ENCODE assay signal across 8 mouse cellular contexts in the genomic region with DNA sequence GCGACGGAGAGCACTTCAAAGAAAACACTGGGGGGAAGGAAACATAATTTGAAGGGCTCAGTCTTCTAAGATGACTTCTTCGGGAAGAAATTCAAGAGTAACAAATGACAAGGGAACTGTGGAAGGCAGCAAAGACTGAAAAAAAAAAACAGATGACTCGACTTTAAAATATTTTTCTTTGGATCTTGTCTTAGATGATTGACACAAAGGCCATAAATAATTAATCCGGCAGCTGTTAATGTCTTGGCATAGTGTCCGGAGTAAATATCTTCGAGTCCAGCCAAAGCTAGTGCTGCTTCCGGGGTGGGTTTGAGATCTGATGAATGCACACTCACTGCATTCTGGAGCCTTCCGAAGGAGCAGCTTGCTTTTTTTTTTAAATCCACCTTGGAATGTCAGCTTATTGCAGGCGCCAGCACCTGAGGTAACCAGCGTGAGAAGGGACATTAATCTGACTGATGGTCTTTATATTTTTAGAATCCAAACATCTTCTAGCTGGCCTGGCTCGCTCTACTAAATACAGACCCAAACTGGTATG. TPM values are rescaled to one million over a fixed set of nuclear protein-coding genes. Genes with fewer than 3 reads are reported as not detected.
DNase-seq lines count a peak whose midpoint lies in the region; ATAC-seq and TF ChIP-seq lines count a peak whose summit lies in the region.

No protein-coding gene starts in this region.

- H3ac ChIP-seq in myocyte (ENCODE audit: control insufficient read depth, insufficient read length), result no peak overlapping the region

- 17% methylated on average over 12 of the region's 12 CpGs for WGBS in kidney, embryonic 15.5 days
- 46% methylated on average over 12 of the region's 12 CpGs for WGBS in forebrain, embryonic 10.5 days
- 18% methylated on average over 12 of the region's 12 CpGs for WGBS in intestine, embryonic 15.5 days

- peaks cover 20% of the 10 kb centered on the region for H3K4me1 ChIP-seq in kidney, embryonic 15.5 days
- H3K4me1 ChIP-seq in forebrain, embryonic 10.5 days, result peaks cover 16% of the 10 kb centered on the region
- no peaks in the 10 kb centered on the region; the same call in 1 of the 2 replicates for H3K4me1 ChIP-seq in intestine, embryonic 15.5 days (replicated peaks)

- H3K79me2 ChIP-seq in myocyte (ENCODE audit: control insufficient read depth, insufficient read depth), result no peaks in the 10 kb centered on the region

- 0 out of 2 replicates have a peak overlapping the region, but pooled peaks have one; percentile 50 for H3K9ac ChIP-seq in kidney, embryonic 15.5 days
- H3K9ac ChIP-seq in intestine, embryonic 15.5 days, result no peak overlapping the region; the same call in 1 of the 2 replicates

- DNase-seq in kidney, adult 11 months, result no peak
- no peak for DNase-seq in forebrain, embryonic 10.5 days (ENCODE audit: extremely low spot score, low spot score)
- no peak for DNase-seq in right cerebral cortex, postnatal 4 days
- no peak for DNase-seq in ovary, adult 18-20 months (ENCODE audit: low spot score)
- no peak for DNase-seq in adrenal gland, adult 8-10 months

- H3K27ac ChIP-seq in kidney, embryonic 15.5 days, result no peak overlapping the region
- H3K27ac ChIP-seq in forebrain, embryonic 10.5 days, result no peak overlapping the region
- no peak overlapping the region for H3K27ac ChIP-seq in intestine, embryonic 15.5 days

- peaks cover 54% of the 10 kb centered on the region for H3K27me3 ChIP-seq in kidney, embryonic 15.5 days
- H3K27me3 ChIP-seq in forebrain, embryonic 10.5 days (ENCODE audit: poor library complexity, severe bottlenecking), result peaks cover 67% of the 10 kb centered on the region
- H3K27me3 ChIP-seq in intestine, embryonic 15.5 days (replicated peaks), result peaks cover 16% of the 10 kb centered on the region
- peaks cover 4% of the 10 kb centered on the region for H3K27me3 ChIP-seq in myocyte (ENCODE audit: control insufficient read depth, insufficient read depth, insufficient read length)

- H3K4me3 ChIP-seq in kidney, embryonic 15.5 days (replicated peaks), result peak overlapping the region; percentile 66
- H3K4me3 ChIP-seq in forebrain, embryonic 10.5 days, result peak overlapping the region; percentile 72
- H3K4me3 ChIP-seq in intestine, embryonic 15.5 days (replicated peaks), result peak overlapping the region; percentile 62
- no peak overlapping the region for H3K4me3 ChIP-seq in myocyte

- H3K4me2 ChIP-seq in kidney, embryonic 15.5 days, result peak overlapping the region; percentile 100
- H3K4me2 ChIP-seq in intestine, embryonic 15.5 days (replicated peaks), result peak overlapping the region; percentile 99
- peak overlapping the region; percentile 18 for H3K4me2 ChIP-seq in myocyte (ENCODE audit: low read depth)

- H3K36me3 ChIP-seq in kidney, embryonic 15.5 days, result no peaks in the 10 kb centered on the region
- H3K36me3 ChIP-seq in forebrain, embryonic 10.5 days (replicated peaks), result no peaks in the 10 kb centered on the region
- no peaks in the 10 kb centered on the region for H3K36me3 ChIP-seq in intestine, embryonic 15.5 days
- H3K36me3 ChIP-seq in myocyte (ENCODE audit: control insufficient read depth, insufficient read depth), result no peaks in the 10 kb centered on the region

- no peaks in the 10 kb centered on the region for H3K9me3 ChIP-seq in kidney, embryonic 15.5 days (replicated peaks)
- peaks cover 3% of the 10 kb centered on the region; the same call in 1 of the 2 replicates for H3K9me3 ChIP-seq in forebrain, embryonic 10.5 days
- no peaks in the 10 kb centered on the region for H3K9me3 ChIP-seq in intestine, embryonic 15.5 days

- no peak for ATAC-seq in kidney, embryonic 15.5 days (replicated peaks; ENCODE audit: low FRiP score)
- no peak for ATAC-seq in intestine, embryonic 15.5 days

- TF ChIP-seq POLR2A in myocyte (IDR thresholded peaks at IDR 0.05; ENCODE audit: insufficient read length, low read depth), result no peak

TF ChIP-seq in myocyte, 11 proteins besides CTCF, POLR2A, EP300 and RAD21:
- TF ChIP-seq TCF3 (IDR thresholded peaks at IDR 0.05; ENCODE audit: insufficient read length, low read depth) (no peak), USF1 (IDR thresholded peaks at IDR 0.05; ENCODE audit: low read depth) (no peak)

RNA-seq across cellular contexts. Expression of gene Zfp385b, which starts 2.0 kb away (rescaled TPM):
- polyA plus RNA-seq in kidney, embryonic 15.5 days (2015; fragmentation: Nextera tagmentation; extraction: Ambion mirVana), result 6.7 and 6.9 TPM in 2 replicates
- 0.72 and 0.76 TPM in 2 replicates for polyA plus RNA-seq in forebrain, embryonic 10.5 days (2016; fragmentation: Nextera tagmentation; extraction: Ambion mirVana)
- 7.2 and 7.5 TPM in 2 replicates for polyA plus RNA-seq in intestine, embryonic 15.5 days (2015; fragmentation: Nextera tagmentation; extraction: Ambion mirVana)
- 0.28 TPM for polyA plus RNA-seq in myocyte (2012; fragmentation: generic; extraction: Trizol)
- under 1 TPM; 0.15 to 0.62 (median 0.51) TPM for total RNA-seq in adrenal gland, adult 8-10 months (2022)

Comparison
In these comparisons a context has a peak if more than half of its experiments do, and no peak if none do; other contexts are left out.
1. H3K4me2 ChIP-seq: peak in every context shown above with its lines; median percentile 100 in kidney, embryonic 15.5 days; 99 in intestine, embryonic 15.5 days; 18 in myocyte.